Mouse (Mus musculus): ENCODE measurements around the gene Ttc27.
A peak's percentile ranks its signal among the peaks of the same experiment; 100 is the strongest.
"Not testable (repeated sequence)": the region's sequence is repeated elsewhere in the genome, so short reads cannot be mapped to it uniquely, and the experiment has no call there.

Gene Ttc27

DNA sequence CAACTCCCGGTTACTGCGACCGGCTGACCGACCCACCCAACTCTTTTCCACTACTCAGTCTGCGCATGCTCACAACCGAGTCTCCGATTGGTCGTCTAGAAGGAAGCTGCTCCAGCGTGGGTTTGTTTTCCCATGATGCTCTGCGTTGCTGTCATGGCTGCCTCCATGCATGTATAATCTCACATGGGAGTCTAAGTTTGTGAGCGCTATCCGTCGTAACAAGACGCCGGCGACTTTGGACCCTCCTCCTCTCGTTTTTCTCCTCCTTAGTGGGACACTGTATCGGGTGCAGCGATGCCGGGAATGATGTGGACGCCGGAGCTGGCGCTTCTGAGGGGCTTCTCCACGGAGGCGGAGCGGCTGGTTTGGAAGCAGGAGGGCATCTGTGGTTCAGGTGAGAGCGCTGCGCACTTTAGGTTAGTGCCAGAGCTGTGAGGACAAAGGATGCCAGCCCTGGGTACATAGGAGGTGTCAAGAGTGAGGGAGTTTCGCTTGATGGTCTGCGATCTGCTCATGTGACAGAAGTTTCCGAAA lies at the start of gene Ttc27:
Ttc27 (plus strand) TSS at position 115 of the 534 bp plus-strand sequence.
- DNase-seq: peak; percentile 96

DNA sequence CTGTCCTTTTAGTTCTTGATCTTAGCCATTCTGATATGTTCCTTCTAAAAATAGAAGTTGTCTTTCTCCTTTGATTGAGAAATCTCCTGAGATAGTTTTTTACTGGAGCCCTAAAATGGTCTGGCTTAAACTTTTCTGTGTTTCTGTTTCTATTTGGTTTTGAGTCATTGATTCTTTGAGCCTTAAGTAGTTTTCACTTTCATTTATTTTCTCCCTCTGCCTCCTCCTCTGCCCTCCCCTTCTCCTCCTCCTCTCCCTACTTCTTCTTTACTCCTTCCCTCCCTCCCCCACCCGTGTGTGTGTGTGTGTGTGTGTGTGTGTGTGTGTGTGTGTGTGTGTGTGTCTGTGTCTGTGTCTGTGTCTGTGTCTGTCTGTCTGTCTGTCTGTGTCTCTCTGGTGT lies 49.5 kb upstream of the Ttc27 start:
- DNase-seq: no peak

DNA sequence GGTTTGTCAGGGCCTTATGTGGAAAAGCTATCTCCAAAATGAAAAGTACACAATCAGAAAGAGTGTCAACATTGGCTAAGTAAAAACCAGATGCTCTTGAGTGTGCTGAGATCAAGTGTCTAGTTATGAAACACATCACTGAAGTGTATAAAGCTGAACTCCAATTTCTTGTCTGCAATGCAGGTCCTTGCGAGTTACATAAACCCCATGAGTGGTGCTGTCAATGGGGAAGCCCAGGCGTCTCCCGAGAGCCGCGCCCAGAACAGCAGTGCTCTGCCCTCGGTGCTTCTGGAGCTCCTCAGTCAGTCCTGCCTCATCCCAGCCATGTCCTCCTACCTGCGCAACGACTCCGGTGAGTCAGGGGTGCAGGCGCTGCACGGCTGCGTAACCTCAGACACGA lies 47.5 kb upstream of the Ttc27 start:
- no peak for DNase-seq

DNA sequence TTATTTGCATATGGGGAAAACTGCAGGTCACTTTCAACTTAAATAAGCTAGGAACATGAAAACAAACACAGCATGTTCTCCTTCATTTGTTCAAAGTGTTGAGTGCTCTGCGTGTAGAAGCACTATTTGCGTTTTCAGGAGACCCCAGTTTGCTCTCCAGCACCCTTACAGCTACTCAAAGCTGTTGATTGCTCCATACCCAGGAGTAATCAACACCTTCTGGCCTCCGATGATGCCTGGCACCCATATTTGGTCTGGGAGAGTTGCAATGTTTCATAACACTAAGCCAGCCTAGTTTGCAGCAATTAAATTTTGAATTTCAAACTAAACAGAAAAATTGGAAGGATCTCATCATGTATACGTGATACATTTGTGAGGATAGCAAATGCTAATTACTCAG lies 45.1 kb upstream of the Ttc27 start:
- DNase-seq: no peak

DNA sequence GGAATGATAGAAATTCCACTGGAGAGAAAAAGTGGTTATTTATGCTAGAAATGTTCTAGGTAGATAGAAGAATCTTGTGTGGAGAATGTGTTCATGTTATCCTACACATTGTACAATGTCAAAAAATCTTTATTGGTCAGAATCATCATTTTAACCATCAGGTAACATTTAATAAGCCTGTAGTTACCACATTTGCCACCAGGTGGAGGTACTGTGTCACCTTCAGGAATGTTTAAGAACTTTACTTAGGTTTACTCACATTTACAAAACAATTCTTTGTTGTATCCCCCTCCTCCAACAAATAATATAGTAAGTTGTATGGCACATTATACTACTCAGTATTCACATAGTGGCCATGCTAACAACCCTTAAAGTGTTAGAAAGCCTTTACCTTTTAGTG lies 44.3 kb upstream of the Ttc27 start:
- DNase-seq: no peak

DNA sequence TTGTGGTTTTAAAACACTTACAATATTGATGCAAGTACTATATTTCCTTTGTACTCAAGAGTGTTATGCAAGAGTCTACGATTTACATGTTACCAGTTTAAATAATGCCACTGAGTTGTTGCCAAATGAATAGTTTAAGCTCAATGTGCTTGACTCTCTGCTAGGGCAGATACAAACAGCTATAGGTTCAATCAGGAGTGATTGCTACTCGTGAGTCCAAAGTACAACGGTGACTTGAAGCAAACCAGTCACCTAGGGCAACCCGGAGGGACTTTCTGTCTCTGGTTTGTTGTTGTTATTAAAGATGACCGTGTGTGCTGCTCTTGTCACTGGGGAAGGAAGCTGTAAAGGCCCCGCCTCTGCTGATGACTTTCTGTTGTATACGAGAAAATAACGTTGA lies 39.5 kb upstream of the Ttc27 start:
- no peak for DNase-seq

DNA sequence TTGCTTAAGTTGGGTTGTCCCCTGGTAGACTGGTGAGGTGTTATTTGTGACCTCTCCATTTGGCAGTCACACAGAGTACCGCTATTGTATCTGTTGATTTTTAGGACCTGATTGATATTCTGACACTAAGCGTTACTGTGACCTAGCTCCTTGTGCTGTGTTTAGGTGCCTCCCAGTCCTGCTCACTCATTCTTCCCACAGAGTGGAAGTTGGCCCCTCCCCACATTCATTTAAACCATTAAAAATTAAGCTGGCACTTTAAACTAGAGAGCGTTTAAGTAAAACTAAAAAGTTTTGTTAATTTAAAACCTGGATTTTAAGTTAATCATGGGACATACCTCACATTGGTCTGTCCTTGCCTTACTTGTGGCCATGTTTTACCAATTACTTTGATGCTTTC lies 32.6 kb upstream of the Ttc27 start:
- no peak for DNase-seq

DNA sequence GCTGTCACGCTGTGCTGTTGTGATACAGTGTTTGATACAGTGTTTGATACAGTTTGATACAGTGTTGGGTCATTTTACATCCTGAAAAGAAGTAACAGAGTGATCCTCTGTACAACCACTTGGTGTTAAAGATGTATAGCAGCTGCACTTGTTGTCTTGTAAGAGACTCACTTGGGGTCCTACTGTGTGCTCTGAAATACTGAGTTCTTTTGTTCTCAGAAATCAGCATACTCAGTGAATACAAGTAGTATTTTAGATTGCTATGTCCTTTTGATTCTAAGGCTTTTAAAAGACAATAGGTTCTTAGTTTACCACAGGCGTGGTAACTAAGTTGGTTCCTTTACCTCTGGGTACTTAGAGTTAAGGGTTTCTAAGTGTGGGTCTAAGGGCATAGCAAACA lies 29.0 kb upstream of the Ttc27 start:
- no peak for DNase-seq

DNA sequence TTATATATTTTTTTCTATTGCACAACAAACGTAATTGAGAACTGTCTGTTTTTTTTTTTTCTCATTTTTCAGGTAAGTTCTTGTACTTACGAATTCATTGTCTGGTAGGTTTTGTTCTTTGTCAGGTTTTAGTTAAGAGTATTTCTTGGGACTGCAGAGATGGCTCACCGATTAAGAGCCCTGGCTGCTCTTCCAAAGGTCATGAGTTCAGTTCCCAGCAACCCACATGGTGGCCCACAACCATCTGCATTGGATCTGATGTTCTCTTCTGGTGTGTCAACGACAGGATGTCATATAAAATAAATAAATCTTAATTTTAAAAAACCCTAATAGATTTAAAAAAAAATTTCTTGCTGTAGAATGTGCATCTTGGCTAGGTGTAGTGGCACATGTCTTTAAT lies 28.1 kb upstream of the Ttc27 start:
- DNase-seq: no peak

DNA sequence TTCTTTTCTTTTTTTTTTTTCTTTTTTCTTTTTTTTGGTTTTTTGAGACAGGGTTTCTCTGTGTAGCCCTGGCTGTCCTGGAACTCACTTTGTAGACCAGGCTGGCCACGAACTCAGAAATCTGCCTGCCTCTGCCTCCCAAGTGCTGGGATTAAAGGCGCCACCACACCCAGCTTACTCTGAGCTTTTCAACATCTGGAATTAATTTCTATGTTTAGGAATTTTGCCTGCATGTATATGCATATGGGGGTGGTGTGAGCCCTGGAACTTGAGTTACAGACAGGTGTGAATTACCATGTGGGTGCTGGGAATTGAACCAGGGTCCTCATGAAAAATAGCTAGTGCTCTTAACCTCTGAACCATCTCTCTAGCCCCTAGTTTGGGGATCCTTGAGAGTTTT lies 15.9 kb upstream of the Ttc27 start:
- not testable (repeated sequence) for DNase-seq

DNA sequence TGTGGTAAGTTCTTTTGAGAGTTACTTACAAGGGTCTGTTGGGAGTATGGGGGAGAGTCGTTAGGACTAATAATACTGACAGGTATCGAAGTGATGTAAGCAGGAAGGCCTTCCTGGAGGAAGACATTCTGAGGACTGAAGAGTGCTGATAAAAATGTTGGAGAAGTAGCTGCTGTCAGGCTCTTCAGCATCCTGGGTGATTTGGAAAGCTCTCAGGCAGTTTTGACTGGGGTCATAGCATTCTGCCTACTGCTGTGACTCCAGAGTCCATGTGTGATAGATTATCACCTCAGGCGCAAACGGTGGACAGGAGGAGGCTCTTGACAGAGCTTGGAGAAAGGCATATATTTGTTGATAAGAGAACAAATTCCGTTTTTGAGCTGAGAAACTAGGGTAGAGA lies 12.1 kb upstream of the Ttc27 start:
- no peak for DNase-seq

DNA sequence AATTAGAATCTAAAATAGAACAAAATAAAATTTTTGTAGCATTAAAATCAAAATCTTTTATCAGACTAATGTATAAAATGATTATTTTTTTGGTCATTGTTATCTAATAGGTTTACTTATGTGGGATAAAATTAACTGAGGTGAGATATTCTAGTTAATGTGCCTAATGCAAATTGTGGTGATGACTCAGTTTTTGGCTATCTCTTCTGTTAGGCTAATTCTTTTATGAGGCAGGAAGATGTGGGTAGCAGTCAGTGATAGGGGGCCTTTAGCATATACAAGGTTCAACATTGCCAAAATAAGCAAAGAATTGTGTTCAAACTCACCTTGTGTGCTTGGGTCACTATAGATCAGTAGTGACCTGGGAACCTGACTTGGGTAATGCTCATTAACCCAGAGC lies 10.9 kb upstream of the Ttc27 start:
- no peak for DNase-seq

DNA sequence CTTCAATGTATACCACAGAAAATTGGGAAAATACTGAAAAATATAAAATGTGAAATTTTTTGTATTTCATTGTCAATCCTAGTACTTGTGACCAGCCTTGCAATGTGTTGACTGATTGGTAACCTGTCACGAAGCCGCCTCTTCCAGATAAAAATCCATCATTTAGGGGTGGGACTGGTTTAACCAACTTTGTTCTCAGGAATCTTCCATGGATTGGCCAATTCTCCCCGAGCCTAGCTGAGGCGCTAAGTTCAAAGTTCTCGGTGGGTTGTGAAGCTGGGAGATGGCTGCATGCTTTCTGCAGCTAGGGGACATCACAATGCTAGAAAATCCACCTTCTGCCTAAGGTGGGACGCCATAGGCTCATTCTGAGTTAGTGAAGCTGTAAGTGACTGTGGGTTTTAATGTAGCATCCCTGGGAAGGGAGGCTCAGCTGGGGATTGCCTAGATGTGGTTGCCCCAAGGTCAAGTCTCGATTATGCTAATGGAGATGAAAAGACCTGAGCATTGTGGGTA lies 9.8 kb upstream of the Ttc27 start:
- no peak for DNase-seq

DNA sequence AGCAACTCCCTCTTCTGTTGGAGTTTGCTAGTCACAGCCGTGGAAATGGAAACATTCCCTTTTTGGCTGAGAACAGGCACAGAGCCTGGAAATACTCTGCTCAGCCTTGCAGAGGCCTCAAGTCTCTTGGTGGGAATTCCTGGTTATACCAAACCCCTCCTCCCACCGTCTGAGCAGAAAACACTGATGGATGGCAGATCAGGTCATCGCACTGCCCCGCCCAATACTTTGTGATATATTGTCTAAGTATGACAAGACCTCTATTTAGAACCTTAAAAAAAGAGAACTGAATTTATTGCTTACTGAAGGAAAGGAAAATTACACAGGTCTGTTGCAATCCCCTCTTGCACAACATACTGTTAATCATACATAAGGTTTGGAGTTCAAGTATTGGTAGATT lies 6.8 kb upstream of the Ttc27 start:
- DNase-seq: no peak

DNA sequence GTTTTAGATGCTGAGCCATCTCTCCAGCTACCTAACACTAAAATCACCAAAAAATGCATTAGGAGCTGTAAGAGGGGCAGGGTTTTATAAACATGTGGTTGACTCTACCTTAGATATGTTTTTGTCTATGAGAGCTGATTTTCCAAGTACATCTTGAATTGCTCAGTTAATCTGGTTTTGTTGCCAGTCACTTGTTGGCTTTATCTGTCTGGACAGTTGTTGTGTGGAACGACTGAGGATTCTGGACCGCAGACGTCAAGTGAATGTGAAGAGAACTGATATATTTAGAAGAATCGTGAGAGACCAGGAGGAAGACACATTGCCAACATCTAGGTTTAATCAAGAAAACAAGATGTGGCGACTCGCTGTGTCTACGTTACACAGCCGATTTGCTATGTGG lies 5.9 kb upstream of the Ttc27 start:
- no peak for DNase-seq

DNA sequence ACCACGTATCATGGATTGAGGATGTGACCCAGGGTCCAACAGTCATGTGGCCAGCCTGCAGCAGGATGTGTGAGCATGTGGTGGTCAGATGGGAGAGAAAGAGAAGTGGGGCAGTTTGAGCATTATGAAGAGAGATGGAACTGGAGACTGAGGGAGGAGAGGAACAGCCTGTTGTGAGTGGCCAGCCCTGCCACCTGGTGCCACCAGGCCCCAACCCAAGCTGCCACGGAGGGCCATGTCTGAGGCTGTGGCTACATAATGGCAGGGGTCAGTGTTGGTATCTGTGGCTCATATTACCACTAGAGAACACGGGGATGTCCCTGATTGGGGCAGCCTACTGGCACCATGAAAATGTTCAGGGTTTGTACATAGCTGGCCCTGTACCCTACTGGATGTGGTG lies 2.4 kb upstream of the Ttc27 start:
- DNase-seq: no peak

DNA sequence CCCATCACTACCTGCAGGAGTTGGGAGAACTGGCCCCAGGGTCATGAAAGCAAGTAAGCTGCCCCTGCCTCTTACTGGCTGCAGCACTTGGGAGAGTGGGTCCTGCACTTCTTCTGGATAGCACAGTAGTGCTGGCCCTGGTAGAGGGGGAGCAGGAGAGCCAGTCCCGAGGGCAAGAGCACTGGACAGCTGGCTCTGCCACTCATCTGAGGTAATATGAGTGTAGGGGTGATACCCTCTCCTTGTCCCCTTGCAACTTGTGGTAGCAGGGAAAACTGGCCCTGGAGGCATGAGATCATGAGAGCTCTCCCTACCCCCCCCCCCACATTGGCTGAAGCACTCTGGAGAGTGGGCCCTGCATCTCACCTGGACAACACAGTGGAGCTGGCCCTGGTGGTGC lies 1.8 kb upstream of the Ttc27 start:
- DNase-seq: no peak

DNA sequence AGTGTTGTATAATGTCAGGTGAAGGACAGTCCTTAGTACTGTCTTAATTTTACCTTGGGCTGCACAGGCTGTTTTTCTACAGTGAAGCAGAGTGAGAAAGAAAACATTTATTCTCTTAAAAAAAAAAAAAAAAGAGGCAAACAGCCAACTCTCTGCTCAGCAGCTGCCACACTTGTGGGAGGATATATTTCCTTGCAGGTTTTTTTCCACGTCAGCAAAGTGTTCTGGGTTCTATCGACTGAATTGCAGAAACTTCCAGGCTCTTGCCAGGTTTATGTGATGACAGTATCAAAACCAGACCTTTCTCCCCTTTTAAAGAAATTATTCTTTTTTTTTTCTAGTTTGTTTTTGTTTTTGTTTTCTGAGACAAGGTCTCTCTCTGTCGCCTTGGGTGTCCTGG lies 889 bp upstream of the Ttc27 start:
- no peak for DNase-seq

DNA sequence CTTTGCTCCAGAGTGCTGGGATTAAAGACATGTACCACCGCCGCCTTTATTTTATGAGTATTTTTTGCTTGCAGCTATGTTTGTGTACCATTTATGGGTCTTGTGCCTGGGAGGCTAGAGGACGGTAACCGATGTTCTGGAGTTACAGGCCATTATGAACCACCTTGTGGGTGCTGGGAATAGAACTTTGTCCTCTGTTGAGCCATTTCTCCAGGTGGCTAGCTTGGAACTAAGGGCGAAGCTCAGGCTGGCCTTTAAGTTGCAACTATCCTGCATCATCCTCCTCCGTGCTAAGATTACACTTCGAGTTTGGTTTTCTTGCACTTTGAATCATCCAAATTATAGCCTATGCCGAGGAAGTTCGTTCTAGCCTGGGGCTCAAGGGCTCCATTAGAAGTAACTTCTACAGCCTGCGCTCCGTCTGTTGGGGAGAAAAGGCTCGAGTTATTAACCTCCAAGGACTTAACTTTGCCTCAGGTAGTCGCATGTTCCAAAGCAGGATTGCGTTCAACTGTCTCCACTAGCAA lies 378 bp upstream of the Ttc27 start:
- DNase-seq: no peak

DNA sequence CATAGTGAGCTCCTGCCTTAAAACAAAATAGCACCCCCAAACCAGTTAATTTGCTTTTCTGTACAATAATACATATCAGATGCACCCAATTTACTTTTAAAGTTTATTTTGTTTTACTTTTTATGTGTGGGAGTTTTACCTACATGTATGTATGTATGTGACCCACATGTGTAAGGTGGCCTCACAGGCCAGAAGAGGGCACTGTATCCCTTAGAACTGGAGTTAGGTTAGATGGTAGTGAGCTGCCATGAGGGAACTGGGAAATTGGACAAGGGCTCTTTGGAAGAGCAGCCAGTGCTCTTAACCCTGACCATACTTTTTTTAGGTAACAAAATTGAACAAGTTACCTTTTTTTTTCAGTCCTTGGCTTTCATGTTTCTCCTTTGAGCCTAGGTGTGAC lies 15.3 kb downstream of the Ttc27 start:
- DNase-seq: no peak

DNA sequence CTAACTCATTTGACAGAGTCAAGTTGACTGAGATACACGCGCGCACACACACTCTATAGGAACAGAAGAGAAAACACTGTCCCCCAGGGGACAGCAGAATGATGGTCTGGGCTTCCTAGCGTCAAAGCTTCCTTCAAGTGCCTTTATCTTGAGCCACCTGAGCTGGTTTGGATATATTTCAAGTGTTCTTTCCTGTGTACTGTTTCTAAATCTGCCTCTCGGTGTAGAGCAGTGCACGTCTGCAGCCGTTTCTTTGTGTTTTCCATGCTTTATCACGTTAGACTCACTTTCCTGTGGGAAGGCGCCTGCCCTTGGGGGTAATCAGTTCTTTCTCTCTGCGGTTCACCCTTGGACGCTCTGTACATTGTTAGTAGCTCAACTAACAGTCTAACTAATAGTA lies 17.9 kb downstream of the Ttc27 start:
- no peak for DNase-seq

DNA sequence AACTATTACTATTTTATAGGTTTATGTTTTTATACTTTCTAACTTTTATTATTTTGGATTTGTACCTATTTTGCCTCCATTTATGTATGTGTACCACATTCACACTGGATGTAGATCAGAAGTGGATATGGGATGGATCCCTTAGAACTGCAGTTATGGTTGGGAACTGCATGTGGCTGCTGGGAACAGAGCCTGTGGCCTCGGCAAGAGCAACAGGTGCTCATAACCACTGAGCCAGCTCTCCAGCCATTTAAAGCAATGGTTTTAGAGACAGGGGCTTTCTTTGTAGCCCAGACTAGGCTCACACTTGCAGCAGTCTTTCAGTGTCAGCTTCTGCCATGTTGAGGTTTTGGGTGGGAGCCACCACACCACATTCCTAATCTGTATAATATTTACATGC lies 32.1 kb downstream of the Ttc27 start:
- DNase-seq: no peak

DNA sequence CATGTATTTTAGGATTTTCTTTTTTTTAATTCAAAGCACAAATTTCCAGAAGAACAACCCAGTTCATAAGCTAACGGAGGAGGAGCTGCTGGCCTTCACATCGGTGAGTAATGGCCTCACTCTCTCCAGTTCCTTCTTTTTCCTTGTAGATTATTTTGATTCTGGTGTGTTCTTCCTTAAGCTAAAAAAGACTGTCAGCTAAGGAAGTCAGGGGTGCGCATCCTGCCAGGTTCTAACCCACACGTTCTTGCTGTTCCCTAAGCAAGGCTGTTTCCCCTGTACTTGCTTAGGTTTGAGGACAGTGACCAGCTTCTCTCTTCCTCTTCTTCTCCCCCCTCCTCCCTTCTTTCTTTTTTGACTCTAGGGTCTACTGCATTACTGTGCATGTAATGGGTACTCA lies 33.5 kb downstream of the Ttc27 start:
- no peak for DNase-seq

DNA sequence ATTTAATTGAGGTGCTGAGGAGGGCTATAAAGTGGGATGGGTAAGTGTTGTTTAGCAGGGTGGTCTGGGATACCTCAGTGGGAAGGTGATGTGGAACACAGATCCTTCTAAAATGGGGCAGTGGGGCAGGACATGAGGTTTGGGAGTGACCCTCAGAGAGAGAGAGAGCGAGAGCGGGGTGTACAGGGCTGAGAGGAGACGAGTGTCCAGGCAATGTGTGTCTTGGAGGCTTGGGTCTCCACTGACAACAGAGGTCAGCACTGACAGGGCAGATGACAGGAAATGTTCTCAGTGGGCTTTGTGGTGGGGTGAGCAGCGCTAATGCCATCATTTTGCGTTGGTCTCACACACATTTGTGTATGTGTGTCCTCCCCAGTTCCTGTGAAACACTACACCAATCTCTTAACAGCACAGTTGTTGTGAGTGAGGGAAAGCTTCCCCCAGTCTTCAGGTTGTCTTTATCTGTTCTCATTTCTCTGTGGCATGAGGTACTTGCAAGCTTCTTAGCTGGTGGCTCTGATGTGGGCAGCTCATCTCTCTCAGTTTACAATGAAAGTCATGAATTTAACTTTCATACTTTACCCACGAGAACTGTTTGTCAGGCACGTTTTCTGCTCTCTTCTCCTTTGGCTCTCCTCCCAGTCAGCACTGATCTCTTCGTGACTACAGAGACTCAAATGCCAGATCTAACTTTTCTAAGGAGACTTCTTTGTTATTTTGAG lies 35.5 kb downstream of the Ttc27 start:
- DNase-seq: no peak

DNA sequence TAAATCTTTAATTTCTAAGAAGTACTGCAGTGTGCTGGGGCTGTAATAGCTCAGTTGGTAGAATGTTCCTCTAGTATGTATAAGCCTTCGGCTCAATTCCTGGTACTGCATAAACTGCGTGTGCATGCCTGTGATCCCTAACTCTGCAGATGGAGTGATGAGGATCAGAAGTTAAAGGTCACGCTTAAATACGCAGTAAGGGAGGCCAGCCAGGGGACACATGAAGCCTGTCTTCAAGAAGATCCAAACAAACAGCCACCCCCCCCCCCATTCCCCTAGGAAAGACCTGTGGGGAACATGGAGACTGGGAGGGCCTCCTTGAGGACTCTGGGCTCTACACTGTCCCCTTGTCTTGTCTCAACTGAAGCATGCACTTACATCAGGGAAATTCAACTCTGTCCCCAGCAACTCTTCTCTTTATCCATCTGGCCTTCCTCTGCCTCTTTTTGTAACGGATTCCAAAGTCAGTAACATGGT lies 36.1 kb downstream of the Ttc27 start:
- no peak for DNase-seq
